Mouse (Mus musculus) thymus, adult 2 months (tissue): Measurements from ENCODE around the gene Lig3.

Experiments used
- CTCF ChIP-seq: fragments of 200-500 bp; IDR thresholded peaks from 2 replicates; pipeline ENCODE4 v1.5.1; 2012; ENCODE audit warnings: mild to moderate bottlenecking, control low read depth, low read length, moderate library complexity, borderline replicate concordance; ENCODE audit not compliant: control insufficient read depth, poor library complexity, insufficient read depth; ENCODE audit errors: extremely low read depth
- POLR2A ChIP-seq: fragments of 200-500 bp; IDR thresholded peaks from 2 replicates; pipeline ENCODE4 v1.6.1; 2012; ENCODE audit warnings: mild to moderate bottlenecking, low read length, control low read depth, moderate library complexity; ENCODE audit not compliant: control insufficient read depth, poor library complexity, insufficient read depth; ENCODE audit errors: extremely low read depth

DNA sequence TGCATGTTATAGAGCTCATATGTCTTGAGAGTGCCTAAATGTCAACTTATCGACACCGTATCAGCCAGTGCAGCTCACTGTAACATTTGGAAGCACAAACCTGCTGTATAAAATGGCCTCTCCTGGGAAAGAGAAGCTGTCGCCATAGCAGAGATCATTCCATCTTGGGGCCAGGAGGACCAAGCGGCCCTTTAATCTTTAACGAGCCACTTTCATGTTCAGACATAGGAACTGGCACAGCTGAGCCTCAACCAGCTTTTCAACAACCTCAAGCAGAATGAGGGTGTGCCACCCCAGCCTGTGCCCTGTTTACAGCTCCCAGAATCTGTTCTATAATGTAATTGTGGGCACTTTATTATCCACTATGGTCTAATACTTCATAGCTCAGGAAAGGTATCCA, 69.4 kb downstream of the Lig3 start:
- no peak for TF ChIP-seq CTCF
- TF ChIP-seq POLR2A, result no peak
